In the genomic region with DNA sequence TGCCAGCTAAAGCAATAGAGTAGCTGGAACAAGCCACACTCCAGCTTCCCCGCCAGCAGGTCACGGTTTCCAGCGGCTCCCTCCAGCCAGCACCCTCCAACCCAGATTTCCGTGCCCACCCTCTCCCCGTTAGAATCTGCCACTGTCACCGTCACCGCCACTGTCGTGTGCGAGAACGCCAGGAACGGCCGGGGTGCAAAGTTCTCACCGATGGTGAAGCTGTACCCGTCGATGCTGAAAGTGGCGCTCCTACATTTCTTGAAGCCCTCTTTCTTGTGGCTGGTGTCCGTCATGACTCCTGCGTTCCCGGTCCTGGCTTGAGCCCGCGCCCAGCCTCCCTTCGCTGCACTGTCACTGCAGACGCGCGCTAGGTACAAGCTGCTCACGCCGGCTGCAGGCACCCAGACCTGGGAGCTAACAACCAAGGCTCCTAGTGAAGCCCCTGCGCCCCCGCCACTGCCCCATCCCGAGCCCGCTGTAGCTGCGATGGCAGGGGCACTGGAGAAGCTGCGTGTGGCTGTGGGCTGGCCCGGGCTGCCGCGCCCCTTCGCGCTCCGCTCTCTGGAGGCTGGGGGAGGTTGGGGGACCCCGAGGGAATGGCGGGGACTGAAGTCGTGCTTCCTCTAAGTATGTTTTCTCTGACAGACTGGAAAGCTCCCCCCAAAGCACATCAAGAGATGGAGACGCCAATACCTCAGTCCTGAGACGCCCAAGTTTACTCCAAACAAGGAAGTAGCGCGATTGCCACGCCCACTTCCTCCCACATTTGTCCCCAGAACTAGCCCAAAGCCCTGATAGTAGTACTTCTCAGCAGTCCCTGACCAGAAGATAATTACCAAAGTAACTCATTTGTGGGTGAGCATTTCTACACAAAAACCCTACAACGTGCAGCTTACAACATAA, we compare ENCODE assay signal across 8 mouse cellular contexts. TPM values are rescaled to one million over a fixed set of nuclear protein-coding genes. Genes with fewer than 3 reads are reported as not detected.
DNase-seq lines count a peak whose midpoint lies in the region; ATAC-seq and TF ChIP-seq lines count a peak whose summit lies in the region.

Gene Pde1c, minus strand, starts transcription at position 634 of the 903 bp plus-strand sequence.

- H3K36me3 ChIP-seq in spleen, adult 2 months (ENCODE audit: control insufficient read depth, insufficient read depth, low read length): no peaks in the 10 kb centered on the region
- no peaks in the 10 kb centered on the region for H3K36me3 ChIP-seq in heart, adult 2 months (ENCODE audit: control insufficient read depth, insufficient read depth, low read length)
- no peaks in the 10 kb centered on the region for H3K36me3 ChIP-seq in liver, postnatal 0 days (replicated peaks; ENCODE audit: insufficient read depth, low read length)

- TF ChIP-seq CTCF in spleen, adult 2 months (IDR thresholded peaks at IDR 0.05; ENCODE audit: extremely low read depth, insufficient read depth, insufficient read length, insufficient replicate concordance): no peak
- no peak for TF ChIP-seq CTCF in heart, adult 2 months (IDR thresholded peaks at IDR 0.05)
- no peak for TF ChIP-seq CTCF in liver, postnatal 0 days (IDR thresholded peaks at IDR 0.05; ENCODE audit: low read depth)

- peaks cover 2% of the 10 kb centered on the region; the same call in 1 of the 2 replicates for H3K27me3 ChIP-seq in spleen, adult 2 months (ENCODE audit: control insufficient read depth, insufficient read depth, low read length)
- peaks cover 2% of the 10 kb centered on the region; the same call in 1 of the 2 replicates for H3K27me3 ChIP-seq in heart, adult 2 months (ENCODE audit: control insufficient read depth, insufficient read depth, low read length)
- H3K27me3 ChIP-seq in liver, postnatal 0 days (ENCODE audit: insufficient read depth, low read length): no peaks in the 10 kb centered on the region

- no peaks in the 10 kb centered on the region for H3K9me3 ChIP-seq in liver, postnatal 0 days (ENCODE audit: low read length)

- peak within 1 kb of the TSS; percentile 95 for H3K4me2 ChIP-seq in liver, postnatal 0 days (ENCODE audit: low read depth, low read length)

- peak within 1 kb of the TSS; percentile 29 for H3K9ac ChIP-seq in heart, adult 2 months (ENCODE audit: low read depth, low read length)
- peak within 1 kb of the TSS; percentile 46 for H3K9ac ChIP-seq in liver, postnatal 0 days (replicated peaks)

- peaks cover 4% of the 10 kb centered on the region; the same call in 1 of the 2 replicates for H3K4me1 ChIP-seq in spleen, adult 2 months (ENCODE audit: control insufficient read depth, insufficient read depth, insufficient read length)
- no peaks in the 10 kb centered on the region for H3K4me1 ChIP-seq in heart, adult 2 months (ENCODE audit: control insufficient read depth, insufficient read depth, low read length)
- peaks cover 5% of the 10 kb centered on the region for H3K4me1 ChIP-seq in liver, postnatal 0 days (ENCODE audit: insufficient read depth)

- intact Hi-C loops in heart, adult 2 months (cut with DNase I): no loop called here

- TF ChIP-seq POLR2A in spleen, adult 2 months (IDR thresholded peaks at IDR 0.05; ENCODE audit: low read depth, low read length): no peak
- no peak for TF ChIP-seq POLR2A in heart, adult 2 months (IDR thresholded peaks at IDR 0.05; ENCODE audit: insufficient read depth, low read depth, low read length)

- no peak within 1 kb of the TSS for H3K27ac ChIP-seq in spleen, adult 2 months (ENCODE audit: insufficient read depth, low read length)
- no peak within 1 kb of the TSS for H3K27ac ChIP-seq in heart, adult 2 months
- no peak within 1 kb of the TSS for H3K27ac ChIP-seq in liver, postnatal 0 days (ENCODE audit: low read depth)

- no peaks in the 10 kb centered on the region for H3K79me2 ChIP-seq in heart, adult 2 months (replicated peaks; ENCODE audit: control insufficient read depth, insufficient read depth, low read length)

- TF ChIP-seq EP300 in heart, adult 2 months (IDR thresholded peaks at IDR 0.05; ENCODE audit: insufficient read depth, low read depth, low read length): no peak
- TF ChIP-seq EP300 in liver, postnatal 0 days (IDR thresholded peaks at IDR 0.05; ENCODE audit: low read depth): no peak

- peak within 1 kb of the TSS; percentile 52 for H3K4me3 ChIP-seq in spleen, adult 2 months (ENCODE audit: extremely low read depth, insufficient read depth, insufficient read length)
- H3K4me3 ChIP-seq in heart, adult 2 months: peak within 1 kb of the TSS; percentile 58
- peak within 1 kb of the TSS; percentile 63 for H3K4me3 ChIP-seq in liver, postnatal 0 days (ENCODE audit: low read depth, low read length)

- peak in 1 of 2 experiments; percentile 18 for DNase-seq in spleen, adult 2 months (ENCODE audit: low read depth in 1 of 2, low spot score in 2 of 2)
- DNase-seq in spleen, adult 12 weeks (ENCODE audit: low spot score): no peak
- peak; percentile 55 to 57 for DNase-seq in cerebellum, postnatal 10 days
- DNase-seq in heart, adult 2 months: peak; percentile 40 to 59
- peak; percentile 36 for DNase-seq in kidney, adult 18-20 months
- peak; percentile 63 for DNase-seq in liver, postnatal 0 days
- DNase-seq in neural tube, embryonic 10.5 days (ENCODE audit: extremely low spot score, low spot score): peak; percentile 65

- peak; percentile 53 for ATAC-seq in liver, postnatal 0 days
- no peak for ATAC-seq in erythroid progenitor cell, adult 5-6 weeks (replicated peaks; ENCODE audit: low FRiP score, poor library complexity, severe bottlenecking)

- 1% methylated on average over 48 of the region's 48 CpGs for WGBS in spleen, adult 2 months
- WGBS in heart, adult 2 months: 1% methylated on average over 48 of the region's 48 CpGs
- under 1% methylated on average over 48 of the region's 48 CpGs for whole genome bisulfite sequencing in liver, postnatal 0 days (ENCODE audit: insufficient replicate concordance)

RNA-seq across cellular contexts. Expression of gene Pde1c, which starts in this region (rescaled TPM):
- polyA plus RNA-seq in spleen, adult 2 months (2012; rRNA removed): 0.04 and 0.08 TPM in 2 replicates
- 10 to 100 TPM; 64.9 to 85.7 TPM for total RNA-seq in heart, adult 2 months (2021)
- 9.7 and 22.7 TPM in 2 replicates for polyA plus RNA-seq in heart, adult 2 months (2012; rRNA removed)
- polyA plus RNA-seq in liver, postnatal 0 days (2015; fragmentation: Nextera tagmentation; extraction: Ambion mirVana): 0.39 and 0.58 TPM in 2 replicates
- total RNA-seq in erythroid progenitor cell, adult 5-6 weeks (2015; ENCODE audit: low replicate concordance): not detected in 2 replicates
- total RNA-seq in erythroid progenitor cell, adult 5-6 weeks (2017; ENCODE audit: low replicate concordance): 0.30 and 0.77 TPM in 2 replicates

Comparison
In these comparisons a context has a peak if more than half of its experiments do, and no peak if none do; other contexts are left out.
1. RNA of gene Pde1c (total RNA-seq): 64.9 to 85.7 TPM in heart, adult 2 months; 0.30 to 0.77 TPM in erythroid progenitor cell, adult 5-6 weeks; every median in the first group is over 10 times any median in the second.
2. Peak in DNase-seq, ATAC-seq, H3K4me3 ChIP-seq, H3K9ac ChIP-seq and H3K4me2 ChIP-seq in liver, postnatal 0 days; RNA of the gene not detected or under 1 TPM.
3. Peak in every context shown above with its lines, with median percentiles within 50 percentile points of each other: H3K4me3 ChIP-seq.